Mouse (Mus musculus): ENCODE data around the gene Igf2bp3.

Igf2bp3 gene

DNA sequence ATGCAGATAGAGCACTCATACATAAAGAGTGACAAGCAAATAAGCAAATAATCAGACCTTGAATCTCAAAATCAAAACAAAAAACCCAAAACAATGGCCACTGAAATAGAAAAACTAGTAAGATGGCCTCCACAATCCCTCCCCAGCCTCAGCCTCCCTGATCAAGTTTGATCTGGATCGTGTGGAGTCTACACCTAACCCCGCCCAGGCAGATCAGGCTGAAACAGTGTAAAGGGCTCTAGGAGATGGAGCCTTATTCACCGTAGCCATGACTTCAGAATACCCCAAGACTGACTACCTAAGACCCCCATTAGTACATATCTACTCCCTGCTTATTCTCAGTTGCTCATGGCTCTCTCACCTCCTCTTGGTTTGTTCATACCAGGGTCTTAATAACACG is 41.1 kb downstream of the Igf2bp3 start:
- DNase-seq (ENCODE audit: low spot score), result no peak

DNA sequence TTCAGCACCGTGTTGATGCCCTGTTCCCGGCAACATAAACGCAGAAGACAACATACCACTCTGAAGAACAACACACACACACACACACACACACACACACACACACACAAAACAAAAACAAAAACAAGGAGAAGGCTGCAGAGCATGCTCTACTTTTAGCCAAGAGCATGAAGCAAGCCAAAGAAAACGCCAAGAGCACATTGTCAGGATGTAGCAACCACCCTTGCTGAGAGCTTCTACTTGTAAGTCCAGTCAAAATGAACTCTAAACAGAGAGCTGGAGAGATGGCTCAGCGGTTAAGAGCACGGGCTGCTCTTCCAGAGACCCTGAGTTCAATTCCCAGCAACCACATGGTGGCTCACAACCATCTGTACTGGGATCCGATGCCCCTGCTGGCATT is 41.5 kb downstream of the Igf2bp3 start:
- DNase-seq (ENCODE audit: low spot score), result no peak

DNA sequence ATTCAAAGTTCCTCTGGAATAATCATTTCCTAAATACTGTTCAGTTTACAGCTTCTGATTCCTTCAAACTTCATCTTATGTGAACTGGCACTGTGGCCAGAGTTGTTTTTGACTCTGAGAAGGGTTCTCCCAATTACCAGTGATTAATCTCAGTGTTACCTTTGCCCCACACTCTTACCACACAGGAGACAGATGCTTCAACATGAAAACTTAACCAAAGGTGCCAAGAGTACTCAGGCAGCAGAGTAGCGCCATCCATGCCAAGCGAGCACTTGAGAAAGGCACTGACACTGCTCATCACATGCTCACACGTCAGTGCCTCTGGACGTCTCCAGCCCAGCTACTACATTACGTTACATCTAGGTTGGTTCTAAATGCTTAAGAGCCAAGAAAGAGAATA is 43.5 kb downstream of the Igf2bp3 start:
- DNase-seq (ENCODE audit: low spot score), result no peak

DNA sequence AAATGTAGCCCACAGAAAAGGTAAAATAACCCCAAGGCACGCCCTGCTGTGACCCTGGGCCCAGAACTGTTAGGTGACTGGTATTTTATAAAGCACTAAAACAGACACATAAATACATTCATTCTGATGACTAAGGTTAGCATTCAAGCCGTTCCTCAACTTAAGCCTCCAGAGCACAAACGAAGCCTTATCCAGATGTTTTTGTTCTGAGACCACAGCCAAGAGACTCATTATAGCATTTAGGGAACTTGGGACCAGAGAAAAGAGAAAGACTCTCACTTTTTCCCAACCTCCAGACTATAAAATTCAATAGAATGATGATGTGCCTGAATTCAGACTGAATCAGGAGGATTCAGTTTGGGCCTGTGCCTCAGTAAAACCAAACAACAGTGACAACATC is 46.1 kb downstream of the Igf2bp3 start:
- no peak for DNase-seq (ENCODE audit: low spot score)

DNA sequence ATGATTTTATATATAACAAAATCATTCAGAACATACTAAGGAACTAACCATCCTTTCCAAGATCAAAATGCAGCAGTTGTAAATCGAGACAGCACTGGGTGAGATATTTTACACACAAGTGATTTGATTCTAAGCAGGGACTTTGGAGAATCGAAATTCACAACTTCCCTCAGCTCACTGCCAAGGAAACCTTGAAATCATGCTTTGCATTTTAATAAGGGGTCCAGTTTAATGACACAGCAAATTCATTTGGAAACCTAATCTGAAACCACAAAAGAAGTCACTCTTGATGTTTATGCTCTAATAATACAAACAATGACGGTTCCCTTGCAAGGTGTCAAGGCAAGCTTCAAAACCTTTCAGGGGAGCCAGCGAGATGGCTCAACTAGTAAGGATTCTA is 47.4 kb downstream of the Igf2bp3 start:
- no peak for DNase-seq (ENCODE audit: low spot score)

DNA sequence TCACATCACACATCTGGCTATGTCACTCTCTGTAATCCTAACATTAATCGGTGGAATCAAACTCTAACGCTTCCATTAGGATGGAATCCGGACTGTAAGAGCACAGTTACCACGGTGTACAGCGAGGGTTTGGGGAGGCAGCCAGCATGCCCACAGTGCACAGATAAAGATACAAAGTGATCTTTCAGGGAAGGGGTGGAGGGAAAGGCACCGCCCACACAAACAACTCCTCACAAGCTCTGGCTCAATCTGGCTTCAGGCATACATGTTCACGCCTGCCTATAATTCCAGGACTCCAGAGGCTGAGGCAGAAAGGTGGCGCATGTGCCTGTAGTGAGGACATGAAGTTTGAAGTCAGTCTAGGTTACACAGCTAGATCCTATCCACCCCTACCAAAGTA is 48.4 kb downstream of the Igf2bp3 start:
- no peak for DNase-seq (ENCODE audit: low spot score)

DNA sequence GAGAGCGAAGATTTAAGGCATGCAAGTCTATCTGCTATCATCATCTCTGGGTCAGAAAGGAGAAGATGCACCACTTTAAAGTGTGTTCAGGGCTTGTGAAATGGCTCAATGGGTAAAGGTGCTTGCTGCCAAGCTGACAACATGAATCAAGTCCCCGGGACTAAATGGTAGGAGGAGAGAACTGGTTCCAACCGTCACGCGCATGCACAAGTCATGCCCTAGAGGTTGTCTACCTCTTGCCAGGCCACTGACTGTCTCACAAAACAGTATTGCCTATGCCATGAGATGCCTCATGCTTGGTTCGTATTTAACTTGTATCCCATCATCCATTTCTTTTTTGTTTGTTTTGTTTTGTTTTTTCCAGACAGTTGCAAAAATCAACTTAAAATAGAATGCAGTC is 48.9 kb downstream of the Igf2bp3 start:
- DNase-seq (ENCODE audit: low spot score), result no peak

DNA sequence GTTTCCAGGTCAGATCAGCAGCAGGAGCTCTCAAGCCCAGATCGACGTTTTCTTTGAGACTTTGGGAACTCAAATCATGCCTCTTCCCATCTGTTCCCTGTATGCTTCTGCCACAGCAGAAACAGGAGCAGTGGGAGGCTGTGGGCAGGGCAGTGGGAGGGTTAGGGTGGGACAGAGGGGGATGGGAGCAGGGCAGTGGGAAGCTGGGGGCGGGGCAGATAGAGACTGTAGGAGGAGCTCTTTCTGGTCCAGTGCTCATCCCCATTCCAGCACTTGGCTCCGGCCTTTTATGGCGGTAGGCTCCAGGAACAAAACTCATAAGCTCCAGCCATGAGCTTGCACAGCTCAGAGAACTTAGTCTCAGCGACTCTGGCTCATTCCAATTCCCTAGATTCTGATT is 49.7 kb downstream of the Igf2bp3 start:
- DNase-seq (ENCODE audit: low spot score), result no peak

DNA sequence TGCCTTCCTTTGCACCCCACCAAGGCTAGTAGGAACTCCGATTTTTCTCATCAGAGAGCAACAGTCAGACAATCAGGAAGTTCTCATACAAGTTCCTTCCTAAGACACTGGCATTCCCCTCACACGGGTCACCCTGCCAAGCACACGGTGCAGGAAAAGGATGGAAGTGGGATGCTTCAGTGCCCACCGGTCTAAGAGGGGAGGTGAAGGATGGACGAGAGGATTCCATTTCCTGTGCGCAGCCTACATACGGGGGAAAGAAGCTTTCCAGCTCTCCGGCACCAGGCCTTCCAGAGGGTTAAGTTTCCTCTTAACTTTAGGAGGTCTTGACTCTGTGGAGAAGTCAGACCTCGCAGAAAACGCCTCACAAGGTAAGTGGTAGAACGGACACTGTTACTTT is 50.1 kb downstream of the Igf2bp3 start:
- DNase-seq (ENCODE audit: low spot score), result no peak

DNA sequence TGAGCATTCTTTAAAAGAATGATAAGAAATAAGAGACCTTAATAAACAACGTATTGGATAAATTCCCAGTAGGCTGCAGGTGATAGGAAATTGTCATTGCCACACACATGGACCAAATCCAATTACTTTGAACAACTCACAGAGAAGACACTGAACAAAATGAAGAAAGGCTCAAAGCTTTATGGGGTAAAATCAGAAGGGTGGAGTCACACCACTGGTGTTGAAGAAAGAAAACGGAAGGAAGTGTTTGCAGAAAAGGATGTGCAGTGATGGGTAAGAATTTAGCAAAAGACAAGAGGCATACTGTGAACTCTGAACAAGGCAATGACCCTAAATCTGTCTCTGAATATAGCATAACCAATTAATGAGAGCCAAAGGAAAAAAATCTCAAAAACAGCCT is 54.8 kb downstream of the Igf2bp3 start:
- DNase-seq (ENCODE audit: low spot score), result no peak

DNA sequence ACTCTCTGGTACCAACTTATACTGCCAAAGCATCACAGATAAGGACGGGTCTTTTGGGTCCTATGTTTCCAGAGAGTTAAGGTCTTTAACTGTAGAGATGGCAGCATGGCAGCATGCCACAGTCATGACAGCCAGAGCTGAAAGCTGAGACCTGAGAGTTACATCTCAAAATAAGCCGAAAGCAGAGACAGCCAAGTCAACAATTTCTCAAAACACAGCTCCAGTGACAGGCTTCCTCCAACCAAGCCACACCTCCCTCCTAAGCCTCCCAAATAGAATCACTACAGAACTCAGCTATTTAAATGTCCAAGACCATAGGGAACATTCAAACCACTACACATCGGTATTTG is 58.0 kb downstream of the Igf2bp3 start:
- DNase-seq (ENCODE audit: low spot score), result no peak

DNA sequence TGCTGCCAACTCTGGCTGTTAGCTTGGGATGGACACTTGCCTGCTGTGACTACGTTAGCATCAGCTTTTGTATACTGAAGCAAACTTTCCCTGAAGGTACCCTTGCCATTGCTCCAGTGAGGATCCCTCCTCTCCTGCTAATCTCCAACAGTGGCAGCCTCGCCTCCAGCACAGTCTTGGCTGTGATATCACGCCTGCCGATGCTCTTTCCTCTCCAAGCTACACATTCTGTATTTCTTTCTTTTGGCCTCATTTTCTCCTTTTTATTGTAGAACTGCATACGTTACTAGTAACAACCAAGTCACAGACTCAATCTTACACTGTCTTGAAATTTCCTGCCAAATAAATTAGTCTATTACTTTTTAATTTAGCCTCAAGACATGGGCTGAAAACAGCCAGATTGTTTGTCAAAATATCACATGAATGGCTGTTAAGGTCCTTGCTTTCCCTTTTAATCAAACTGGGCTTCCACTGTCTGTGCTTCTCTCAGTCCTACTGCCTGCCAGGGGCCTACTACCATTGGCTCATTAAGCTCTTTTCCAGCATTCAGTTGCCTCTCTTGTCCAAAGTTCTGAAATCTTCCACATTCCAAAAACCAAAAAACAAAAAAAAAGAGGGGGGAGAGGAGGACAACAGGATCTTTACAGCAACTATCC is 58.5 kb downstream of the Igf2bp3 start:
- DNase-seq (ENCODE audit: low spot score), result no peak

DNA sequence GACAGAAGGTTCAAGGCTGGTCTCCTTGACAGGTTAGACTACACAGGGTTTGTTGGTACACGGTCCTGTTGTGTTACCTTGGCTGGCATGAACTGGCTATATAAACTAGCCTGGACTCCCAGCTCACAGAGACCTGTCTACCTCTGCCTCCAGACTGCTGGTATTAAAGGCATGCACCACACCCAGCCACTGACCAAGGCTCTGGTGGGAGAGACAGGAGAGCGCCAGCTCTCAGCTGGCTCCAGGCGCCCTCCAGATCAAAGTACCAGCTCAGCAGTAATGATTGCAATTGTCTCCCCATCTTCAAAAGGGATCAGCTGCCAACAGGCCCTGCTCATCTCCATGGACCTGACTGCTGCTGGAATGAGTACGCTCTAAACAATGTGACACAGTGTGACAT is 63.3 kb downstream of the Igf2bp3 start:
- no peak for DNase-seq (ENCODE audit: low spot score)

DNA sequence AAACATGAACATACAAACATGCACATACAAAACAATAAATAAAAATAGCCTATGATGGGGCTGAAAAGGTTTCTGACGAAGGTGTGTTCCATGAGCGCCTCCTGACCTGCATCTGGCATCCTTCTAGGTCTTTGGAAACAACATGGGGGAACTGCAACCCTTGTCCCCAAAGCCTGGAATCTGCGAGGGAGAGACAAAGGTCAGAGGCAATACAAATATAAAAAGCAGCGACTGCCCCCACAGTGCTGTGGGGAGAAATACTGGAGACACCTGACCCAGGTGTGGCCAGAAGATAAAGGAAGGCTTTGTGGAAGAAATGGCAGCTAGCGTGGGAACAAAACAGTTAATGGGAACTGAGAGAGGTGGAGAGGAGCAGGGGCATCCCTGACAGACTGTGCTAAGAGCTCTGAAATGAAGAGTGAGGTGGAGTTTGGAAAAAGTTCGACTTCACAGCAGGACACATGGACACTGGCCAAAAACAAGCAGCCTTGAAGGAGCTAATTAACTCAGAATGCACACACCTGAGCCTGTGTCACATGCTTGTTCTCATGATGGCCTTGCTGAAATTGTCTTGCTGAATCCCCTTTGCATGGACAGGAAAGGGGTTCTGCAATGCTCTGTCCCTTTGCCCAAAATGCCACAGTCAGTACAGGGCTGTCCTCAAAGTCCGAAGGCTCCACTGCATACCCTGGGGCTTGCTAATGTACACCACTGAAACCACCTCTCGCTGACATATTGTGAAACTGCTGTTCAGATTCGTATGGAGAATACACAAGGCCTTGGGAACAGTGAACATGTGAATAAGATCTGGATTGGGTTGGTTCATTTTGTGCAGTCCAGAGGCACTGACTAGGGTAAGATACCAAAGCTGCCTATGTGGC is 64.2 kb downstream of the Igf2bp3 start:
- no peak for DNase-seq (ENCODE audit: low spot score)

DNA sequence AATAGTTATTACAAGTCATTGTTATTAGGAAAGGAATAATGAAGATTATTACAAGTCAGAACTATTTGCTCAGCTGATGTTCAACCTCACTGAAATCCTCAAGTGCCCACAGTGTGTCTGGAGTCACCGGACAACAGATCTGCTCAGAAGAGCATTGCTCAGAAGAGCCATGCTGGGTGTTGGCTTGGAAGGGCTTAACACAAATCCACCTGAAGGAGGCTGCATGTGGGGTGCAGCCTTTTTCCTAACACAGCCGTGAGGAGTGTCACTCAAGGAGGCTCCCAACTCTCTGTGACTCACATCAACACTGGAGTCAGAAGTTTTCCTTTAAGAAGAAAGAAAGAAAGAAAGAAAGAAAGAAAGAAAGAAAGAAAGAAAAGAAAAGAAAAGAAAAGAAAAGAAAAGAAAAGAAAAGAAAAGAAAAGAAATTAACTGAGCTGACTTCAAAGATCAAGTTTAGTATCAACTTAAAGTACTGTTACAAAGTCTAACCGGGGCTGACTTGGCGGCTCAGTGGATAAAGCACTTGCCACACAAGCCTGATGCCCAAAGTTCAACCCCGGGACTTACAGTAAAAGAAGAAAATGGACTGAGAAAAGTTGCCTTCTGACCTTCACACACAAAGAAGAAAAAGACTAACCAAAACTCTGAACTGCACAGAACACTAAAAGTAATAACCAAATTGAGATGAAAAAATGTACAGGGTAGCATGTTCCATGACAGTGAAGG is 65.4 kb downstream of the Igf2bp3 start:
- no peak for DNase-seq (ENCODE audit: low spot score)

DNA sequence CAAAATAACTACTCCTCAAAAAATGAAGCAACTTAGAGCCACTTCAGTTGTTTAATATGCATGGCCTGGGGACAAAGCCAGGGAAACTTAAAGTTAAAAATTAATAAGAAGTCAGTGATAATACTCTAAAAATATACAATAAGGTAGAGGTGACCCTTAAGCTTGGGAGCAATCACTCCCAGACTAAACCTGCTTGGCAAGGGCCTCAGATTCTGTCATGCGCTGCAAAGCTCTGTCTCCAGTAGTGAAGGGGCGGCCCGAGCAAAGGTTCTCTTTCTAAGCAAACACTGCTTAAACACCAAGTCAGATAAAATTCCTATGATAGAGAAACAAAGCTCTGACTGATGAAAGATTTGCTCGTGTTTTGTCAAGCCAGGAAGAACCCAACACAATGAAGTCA is 66.0 kb downstream of the Igf2bp3 start:
- DNase-seq (ENCODE audit: low spot score), result no peak

DNA sequence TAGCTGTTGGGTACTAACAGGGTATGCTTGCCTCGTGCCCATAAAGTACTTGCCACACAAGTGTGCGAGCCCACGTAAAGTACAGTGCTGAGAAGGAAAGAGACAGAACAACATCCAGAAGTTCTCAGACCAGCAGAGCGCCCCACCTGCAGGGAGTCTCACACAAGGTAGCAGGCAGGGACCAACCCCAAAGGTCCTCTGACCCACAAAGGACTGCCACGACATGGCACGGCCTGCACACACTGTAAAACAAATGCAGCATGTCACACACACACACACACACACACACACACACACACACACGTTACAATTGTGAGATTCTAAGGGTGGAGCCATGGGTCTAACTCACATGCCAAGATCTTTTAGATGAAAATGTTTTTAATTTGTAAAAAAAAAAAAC is 66.4 kb downstream of the Igf2bp3 start:
- DNase-seq (ENCODE audit: low spot score), result no peak

DNA sequence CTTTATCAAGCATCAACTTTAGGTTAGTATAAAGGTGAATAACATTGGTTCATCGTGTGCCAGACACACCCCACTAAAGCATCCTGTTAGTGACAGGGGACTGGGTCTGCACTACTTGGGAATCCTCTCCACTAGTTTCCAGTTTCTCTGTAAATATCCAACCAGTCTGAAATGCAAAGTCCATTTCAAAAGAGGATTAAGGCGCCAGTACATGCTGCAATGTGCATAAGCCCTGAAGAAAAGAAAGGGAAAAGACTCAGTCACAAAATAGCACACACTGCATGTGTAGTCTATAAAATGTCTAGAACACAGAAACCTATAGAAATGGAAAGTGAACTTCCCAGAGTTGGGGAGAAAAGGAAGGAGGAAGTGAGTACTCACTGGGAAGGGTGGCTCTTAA is 68.3 kb downstream of the Igf2bp3 start:
- no peak for DNase-seq (ENCODE audit: low spot score)

DNA sequence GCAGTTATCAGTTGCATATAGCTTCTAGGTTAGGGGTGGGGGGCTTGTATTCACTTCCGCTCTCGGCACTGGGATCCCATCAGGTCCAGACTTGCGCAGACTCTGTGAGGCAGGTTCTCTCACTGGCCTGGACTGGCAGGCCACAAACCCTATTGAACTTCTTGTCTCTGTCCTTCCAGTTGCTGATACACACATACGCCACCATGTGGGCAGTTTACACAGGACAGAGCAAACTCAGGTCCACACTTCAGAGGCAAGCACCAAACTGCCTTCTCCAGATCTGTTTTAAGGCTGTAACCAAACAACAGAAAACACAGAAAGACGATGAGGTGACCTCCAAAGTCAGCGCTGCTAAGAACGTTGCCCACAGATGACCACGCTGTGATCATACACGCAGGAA is 72.3 kb downstream of the Igf2bp3 start:
- no peak for DNase-seq (ENCODE audit: low spot score)

DNA sequence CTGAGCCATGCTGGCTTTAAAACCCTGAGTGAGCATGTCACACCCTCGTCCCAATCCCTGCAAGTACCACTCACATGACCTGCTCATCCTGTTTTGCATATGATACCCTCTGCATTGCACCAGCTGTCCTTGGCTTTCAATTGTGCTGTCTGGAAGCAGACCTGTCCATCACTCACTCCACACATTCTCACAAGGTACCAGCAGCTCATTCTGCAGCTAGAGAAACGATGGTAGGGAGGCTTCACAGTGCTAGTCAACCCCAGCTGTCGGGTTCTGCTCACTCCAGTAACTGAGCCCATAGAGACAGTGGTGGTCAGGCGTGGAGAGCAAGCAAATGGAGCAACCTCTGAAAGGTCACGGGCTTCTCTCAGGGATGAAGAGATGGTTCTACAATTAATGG is 73.6 kb downstream of the Igf2bp3 start:
- DNase-seq (ENCODE audit: low spot score), result no peak

DNA sequence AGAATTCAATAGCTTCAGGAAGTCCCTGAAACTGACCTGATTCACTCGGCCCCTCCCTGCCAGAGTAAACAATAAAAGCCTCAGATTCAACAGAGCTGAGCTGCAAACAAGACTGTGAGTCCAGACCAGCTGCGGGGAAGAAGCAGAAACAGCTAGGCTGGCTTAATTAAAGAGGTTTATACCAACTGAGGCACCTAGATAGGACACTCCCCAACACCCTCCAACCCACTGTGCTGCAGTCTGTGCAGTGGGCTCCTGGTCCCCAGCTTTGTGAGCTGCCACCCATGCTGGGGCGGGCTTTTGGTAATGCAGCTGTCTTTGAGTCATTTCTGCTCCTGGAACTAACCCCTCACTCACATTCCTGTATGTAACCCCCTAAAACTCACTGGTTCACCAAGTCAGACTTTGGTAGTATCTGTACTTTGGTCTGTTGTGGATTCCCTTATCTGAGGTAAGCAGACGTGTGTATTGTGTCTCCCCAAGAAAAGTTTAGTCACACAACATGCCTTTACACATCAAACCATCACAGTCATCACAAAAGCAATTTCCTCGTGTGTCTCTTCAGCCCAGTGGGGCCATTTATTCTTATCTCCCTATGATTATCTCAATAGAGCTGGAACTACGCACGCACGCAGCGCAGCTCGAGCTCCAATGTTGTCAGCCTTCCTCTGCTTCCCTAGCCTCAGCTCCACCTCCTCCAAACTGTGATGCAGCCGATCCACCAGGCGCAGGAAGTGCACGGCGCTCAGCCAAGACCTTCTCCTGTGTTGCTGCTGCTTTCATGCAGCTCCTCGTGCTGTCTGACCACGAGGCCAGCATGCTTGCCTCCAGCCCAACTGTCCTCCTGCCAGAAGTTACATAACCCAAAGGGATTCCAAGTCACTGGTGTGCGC is 76.4 kb downstream of the Igf2bp3 start:
- no peak for DNase-seq (ENCODE audit: low spot score)

DNA sequence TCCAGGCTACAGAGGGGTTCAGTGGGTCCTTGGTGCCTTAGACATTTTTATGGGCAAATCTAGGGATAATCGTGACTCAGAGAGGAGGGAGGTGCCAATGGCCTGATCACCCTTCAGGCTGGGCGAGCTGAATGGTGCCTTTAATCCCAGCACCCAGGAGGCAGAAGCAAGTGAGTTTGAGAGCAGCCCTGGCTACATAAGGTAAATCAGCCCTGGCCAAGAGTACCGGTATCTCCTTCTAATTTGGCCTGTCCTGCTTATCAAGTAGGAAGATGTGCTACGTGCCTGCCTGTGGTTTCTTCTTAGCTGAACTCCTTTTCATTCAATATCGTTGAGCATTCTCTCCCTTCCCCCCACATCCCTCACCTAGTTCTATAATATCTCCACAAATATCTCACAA is 78.0 kb downstream of the Igf2bp3 start:
- DNase-seq (ENCODE audit: low spot score), result no peak
